Mouse (Mus musculus): ENCODE data around the gene Dpp3. TPM values are rescaled to one million over a fixed set of nuclear protein-coding genes. Genes with fewer than 3 reads are reported as not detected.

Gene Dpp3
- polyA plus RNA-seq (2012; rRNA removed; ENCODE audit: low replicate concordance): 131 and 152 TPM in 2 replicates

GRCm38 (mm10) chr19:4927904-4928531 is at the start of gene Dpp3:
Gene Dpp3 (minus strand): TSS chr19:4928287.

DNA sequence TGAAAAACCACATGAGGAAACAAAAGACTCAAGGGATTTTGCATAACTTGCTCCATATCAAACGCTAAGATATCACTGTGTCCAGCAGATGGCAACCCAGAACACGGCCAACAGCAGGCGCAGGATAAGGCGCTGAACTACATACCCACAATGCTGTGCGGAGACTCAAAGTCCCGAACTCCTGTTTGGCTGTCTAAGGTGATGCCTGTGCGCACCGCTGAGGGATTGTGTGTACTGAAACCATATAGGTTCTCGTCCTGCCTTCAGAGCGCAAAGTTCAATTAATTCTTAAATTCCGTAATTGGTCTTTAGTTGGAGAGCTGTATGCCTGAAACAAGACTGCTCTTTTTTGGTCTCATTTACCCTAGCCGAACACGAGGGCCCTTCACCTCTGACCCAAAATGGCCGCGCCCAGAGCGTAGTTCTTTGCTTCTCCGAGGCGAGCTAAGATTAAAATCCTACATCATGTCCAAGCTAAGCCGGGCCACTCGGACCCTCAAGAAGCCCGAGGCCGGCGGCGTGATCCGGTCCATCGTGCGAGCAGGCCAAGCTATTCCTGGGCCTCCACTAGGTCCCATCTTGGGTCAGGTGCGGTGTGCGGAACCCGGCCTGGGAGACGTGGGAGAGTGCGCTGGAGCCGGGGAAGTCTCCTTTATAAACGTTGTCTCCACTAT is 34.0 kb upstream of the Dpp3 start, which contains the start of gene Mrpl11:
Gene Mrpl11 (plus strand): TSS at position 220 of the 674 bp plus-strand sequence.

DNA sequence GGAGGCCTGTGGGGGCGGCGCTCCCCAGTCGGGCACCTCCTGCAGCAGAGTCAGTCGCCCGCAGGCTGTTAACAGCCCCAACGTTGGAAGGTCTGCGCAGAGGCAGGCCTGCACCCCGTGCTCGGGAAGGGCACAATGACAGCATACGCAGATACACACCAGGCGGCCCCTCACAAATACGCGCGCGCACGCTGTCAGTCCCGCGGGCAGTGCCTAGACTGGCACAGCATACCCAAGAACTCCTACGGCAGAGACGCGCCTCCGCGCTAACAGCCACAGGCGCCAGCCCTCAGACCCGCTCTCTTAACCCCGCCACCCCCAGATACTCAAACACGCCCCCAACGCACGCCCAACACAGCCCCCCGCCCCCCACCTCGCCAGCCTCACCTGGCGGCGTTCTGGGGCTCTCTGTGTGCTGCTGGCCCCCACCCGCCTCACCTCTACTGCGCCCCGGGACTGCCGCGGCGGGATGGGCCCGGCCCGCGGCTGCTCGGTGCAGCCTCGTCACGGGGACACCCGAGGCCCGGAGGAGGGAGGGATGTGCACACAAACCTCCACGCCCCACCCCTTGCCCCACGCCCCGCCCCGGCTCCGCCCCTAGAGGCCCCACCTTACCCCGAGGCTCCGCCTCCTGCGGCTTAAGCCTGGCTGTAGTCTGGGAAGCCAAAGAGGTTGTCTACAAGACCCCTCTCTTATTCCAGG is 14.6 kb upstream of the Dpp3 start, which contains the start of gene Peli3:
Gene Peli3 (minus strand): TSS at position 577 of the 702 bp plus-strand sequence.

GRCm38 (mm10) chr19:4905979-4906794 is 21.9 kb downstream of the Dpp3 start, which contains the start of gene Bbs1:
Gene Bbs1 (minus strand): TSS chr19:4906628.

GRCm38 (mm10) chr19:4878405-4879323 is 49.4 kb downstream of the Dpp3 start, which contains the start of gene Zdhhc24:
Gene Zdhhc24 (plus strand): TSS chr19:4878668.

GRCm38 (mm10) chr19:4877785-4878184 is 50.3 kb downstream of the Dpp3 start, which contains the start of gene Actn3:
Gene Actn3 (minus strand): TSS chr19:4877909.

Other genes starting within 250 kb of the Dpp3 start
- 0.21 and 0.38 TPM in 2 replicates for gene Gm960, start 229.6 kb downstream of the Dpp3 start, polyA plus RNA-seq (2012; rRNA removed; ENCODE audit: low replicate concordance)
- 0.15 and 0.36 TPM in 2 replicates for gene Sptbn2, start 217.1 kb downstream of the Dpp3 start, polyA plus RNA-seq (2012; rRNA removed; ENCODE audit: low replicate concordance)
- gene Rbm4b, start 171.8 kb downstream of the Dpp3 start, polyA plus RNA-seq (2012; rRNA removed; ENCODE audit: low replicate concordance): 1.6 and 1.9 TPM in 2 replicates
- gene Rbm4, start 134.4 kb downstream of the Dpp3 start, polyA plus RNA-seq (2012; rRNA removed; ENCODE audit: low replicate concordance): 14.1 and 19.8 TPM in 2 replicates
- 14.3 and 15.5 TPM in 2 replicates for gene Gm21992, start 116.7 kb downstream of the Dpp3 start, polyA plus RNA-seq (2012; rRNA removed; ENCODE audit: low replicate concordance)
- 54.4 and 67.9 TPM in 2 replicates for gene Rbm14, start 116.7 kb downstream of the Dpp3 start, polyA plus RNA-seq (2012; rRNA removed; ENCODE audit: low replicate concordance)
- 44.5 and 45.3 TPM in 2 replicates for gene Ccs, start 89.0 kb downstream of the Dpp3 start, polyA plus RNA-seq (2012; rRNA removed; ENCODE audit: low replicate concordance)
- gene Ccdc87, start 88.9 kb downstream of the Dpp3 start, polyA plus RNA-seq (2012; rRNA removed; ENCODE audit: low replicate concordance): 0.05 and 0.20 TPM in 2 replicates
- gene Ctsf, start 73.2 kb downstream of the Dpp3 start, polyA plus RNA-seq (2012; rRNA removed; ENCODE audit: low replicate concordance): 23.8 and 33.2 TPM in 2 replicates
- 0.12 and 0.37 TPM in 2 replicates for gene Actn3, start 50.4 kb downstream of the Dpp3 start, polyA plus RNA-seq (2012; rRNA removed; ENCODE audit: low replicate concordance)
- gene Zdhhc24, start 49.6 kb downstream of the Dpp3 start, polyA plus RNA-seq (2012; rRNA removed; ENCODE audit: low replicate concordance): 20.0 and 26.3 TPM in 2 replicates
- 0.32 and 2.3 TPM in 2 replicates for gene Bbs1, start 21.7 kb downstream of the Dpp3 start, polyA plus RNA-seq (2012; rRNA removed; ENCODE audit: low replicate concordance)
- gene Peli3, start 14.8 kb upstream of the Dpp3 start, polyA plus RNA-seq (2012; rRNA removed; ENCODE audit: low replicate concordance): 1.2 and 1.7 TPM in 2 replicates
- gene Mrpl11, start 33.9 kb upstream of the Dpp3 start, polyA plus RNA-seq (2012; rRNA removed; ENCODE audit: low replicate concordance): 8.4 and 15.6 TPM in 2 replicates
- 0.90 and 1.8 TPM in 2 replicates for gene Npas4, start 62.0 kb upstream of the Dpp3 start, polyA plus RNA-seq (2012; rRNA removed; ENCODE audit: low replicate concordance)
- 2.3 and 8.8 TPM in 2 replicates for gene Slc29a2, start 95.6 kb upstream of the Dpp3 start, polyA plus RNA-seq (2012; rRNA removed; ENCODE audit: low replicate concordance)
- 12.5 and 14.2 TPM in 2 replicates for gene B4gat1, start 110.5 kb upstream of the Dpp3 start, polyA plus RNA-seq (2012; rRNA removed; ENCODE audit: low replicate concordance)
- gene AC124502.3, start 110.6 kb upstream of the Dpp3 start, polyA plus RNA-seq (2012; rRNA removed; ENCODE audit: low replicate concordance): 1.3 and 2.9 TPM in 2 replicates
- gene Brms1, start 113.1 kb upstream of the Dpp3 start, polyA plus RNA-seq (2012; rRNA removed; ENCODE audit: low replicate concordance): 37.5 and 52.2 TPM in 2 replicates
- 3.3 and 8.5 TPM in 2 replicates for gene Rin1, start 122.2 kb upstream of the Dpp3 start, polyA plus RNA-seq (2012; rRNA removed; ENCODE audit: low replicate concordance)
- 4.6 and 4.9 TPM in 2 replicates for gene Cd248, start 139.8 kb upstream of the Dpp3 start, polyA plus RNA-seq (2012; rRNA removed; ENCODE audit: low replicate concordance)
- gene Tmem151a, start 157.2 kb upstream of the Dpp3 start, polyA plus RNA-seq (2012; rRNA removed; ENCODE audit: low replicate concordance): 3.3 and 3.6 TPM in 2 replicates
- gene Yif1a, start 160.3 kb upstream of the Dpp3 start, polyA plus RNA-seq (2012; rRNA removed; ENCODE audit: low replicate concordance): 254 and 407 TPM in 2 replicates
- gene Cnih2, start 170.2 kb upstream of the Dpp3 start, polyA plus RNA-seq (2012; rRNA removed; ENCODE audit: low replicate concordance): 2.0 and 3.1 TPM in 2 replicates
- gene Rab1b, start 178.8 kb upstream of the Dpp3 start, polyA plus RNA-seq (2012; rRNA removed; ENCODE audit: low replicate concordance): 198 and 335 TPM in 2 replicates
- gene Klc2, start 190.3 kb upstream of the Dpp3 start, polyA plus RNA-seq (2012; rRNA removed; ENCODE audit: low replicate concordance): 23.5 and 24.1 TPM in 2 replicates